Mouse (Mus musculus): Measurements from ENCODE around the gene Disp1. TPM values are rescaled to one million over a fixed set of nuclear protein-coding genes. Genes with fewer than 3 reads are reported as not detected.

The Disp1 gene
- polyA plus RNA-seq (2017; shearing (Covaris generic)): 6.0 TPM

DNA sequence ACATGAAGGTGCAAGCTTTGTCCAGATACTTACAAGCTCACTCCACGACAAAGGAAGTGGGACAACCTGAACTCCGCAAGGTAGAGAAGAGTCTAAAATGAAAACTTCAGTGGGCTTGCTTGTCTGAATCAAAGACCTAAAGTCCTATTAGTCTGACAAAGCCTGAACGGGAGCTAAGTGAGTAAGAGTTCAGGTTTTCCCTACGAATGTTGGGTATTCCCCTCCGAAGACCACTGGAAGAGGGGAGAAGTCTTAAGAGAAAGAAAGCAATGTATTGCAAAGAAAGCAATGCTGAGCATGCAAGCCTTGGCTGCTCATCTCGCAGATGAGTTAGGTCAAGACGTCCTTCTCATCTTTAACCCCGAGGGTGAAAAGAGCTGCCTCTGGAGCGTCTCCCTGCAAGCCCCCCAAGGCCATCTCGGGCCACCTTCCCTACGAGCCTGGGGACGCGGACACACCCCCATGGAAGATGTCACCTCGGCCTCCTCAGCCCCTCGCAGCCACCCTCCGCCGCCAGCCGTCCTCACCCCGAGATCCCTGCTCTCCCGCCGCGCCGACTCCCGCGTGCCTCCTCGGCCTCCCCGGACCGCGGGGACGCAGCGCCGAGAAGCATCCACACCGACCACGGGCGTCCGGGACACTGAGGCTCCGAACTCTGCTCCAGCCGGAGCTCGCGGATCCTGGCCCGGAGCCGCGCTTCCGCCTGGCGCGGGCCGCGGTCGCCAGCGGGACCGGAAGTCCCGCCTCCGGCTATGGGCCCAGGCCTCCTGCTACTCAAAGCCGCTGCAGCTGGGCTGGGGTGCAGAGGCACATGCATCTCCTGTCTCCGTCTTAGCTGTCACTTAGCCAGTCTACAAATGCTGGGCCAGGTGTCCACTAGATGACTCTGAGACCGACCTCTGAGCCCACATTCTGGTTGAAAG is at the start of gene Disp1:
TSS of gene Disp1 (minus strand) at position 727 of the 923 bp plus-strand sequence.

Other genes starting within 250 kb of the Disp1 start
- gene Aida, start 75.1 kb upstream of the Disp1 start, polyA plus RNA-seq (2017; shearing (Covaris generic)): 14.1 TPM
- gene Brox, start 75.7 kb upstream of the Disp1 start, polyA plus RNA-seq (2017; shearing (Covaris generic)): 70.9 TPM
- 208 TPM for gene Mia3, start 148.0 kb upstream of the Disp1 start, polyA plus RNA-seq (2017; shearing (Covaris generic))
- gene Taf1a, start 167.5 kb upstream of the Disp1 start, polyA plus RNA-seq (2017; shearing (Covaris generic)): 19.1 TPM
- gene Hhipl2, start 196.7 kb upstream of the Disp1 start, polyA plus RNA-seq (2017; shearing (Covaris generic)): not detected